Mouse (Mus musculus): ENCODE data around the gene Vsig4. TPM values are rescaled to one million over a fixed set of nuclear protein-coding genes. Genes with fewer than 3 reads are reported as not detected.

Gene Vsig4
- polyA plus RNA-seq (2014; fragmentation: Illumina TruSeq; extraction: RNeasy Lipid Tissue Mini Kit (QIAGEN cat#74804); ENCODE audit: low read depth, low replicate concordance), result 5.0 TPM

GRCm38 (mm10) chrX:96293338-96293737 is at the start of gene Vsig4:
Vsig4 (minus strand) TSS chrX:96293438.

Other genes starting within 250 kb of the Vsig4 start
- 97.3 TPM for gene Msn, start 197.4 kb downstream of the Vsig4 start, polyA plus RNA-seq (2014; fragmentation: Illumina TruSeq; extraction: RNeasy Lipid Tissue Mini Kit (QIAGEN cat#74804); ENCODE audit: low read depth, low replicate concordance)
- gene Heph, start 161.9 kb upstream of the Vsig4 start, polyA plus RNA-seq (2014; fragmentation: Illumina TruSeq; extraction: RNeasy Lipid Tissue Mini Kit (QIAGEN cat#74804); ENCODE audit: low read depth, low replicate concordance), result 148 TPM
- 1.1 TPM for gene Hsf3, start 162.9 kb upstream of the Vsig4 start, polyA plus RNA-seq (2014; fragmentation: Illumina TruSeq; extraction: RNeasy Lipid Tissue Mini Kit (QIAGEN cat#74804); ENCODE audit: low read depth, low replicate concordance)